Mouse (Mus musculus) heart, adult 2 months (tissue): Measurements from ENCODE around the gene Togaram2.

Experiments
- EP300 ChIP-seq: fragments of 200-500 bp; IDR thresholded peaks from 2 replicates; pipeline ENCODE4 v1.6.1; 2011; ENCODE audit warnings: low read depth, low read length, control low read depth; ENCODE audit not compliant: insufficient read depth
- POLR2A ChIP-seq: fragments of 200-500 bp; IDR thresholded peaks from 2 replicates; pipeline ENCODE4 v1.6.1; 2011; ENCODE audit warnings: mild to moderate bottlenecking, low read depth, low read length, control low read depth; ENCODE audit not compliant: insufficient read depth

DNA sequence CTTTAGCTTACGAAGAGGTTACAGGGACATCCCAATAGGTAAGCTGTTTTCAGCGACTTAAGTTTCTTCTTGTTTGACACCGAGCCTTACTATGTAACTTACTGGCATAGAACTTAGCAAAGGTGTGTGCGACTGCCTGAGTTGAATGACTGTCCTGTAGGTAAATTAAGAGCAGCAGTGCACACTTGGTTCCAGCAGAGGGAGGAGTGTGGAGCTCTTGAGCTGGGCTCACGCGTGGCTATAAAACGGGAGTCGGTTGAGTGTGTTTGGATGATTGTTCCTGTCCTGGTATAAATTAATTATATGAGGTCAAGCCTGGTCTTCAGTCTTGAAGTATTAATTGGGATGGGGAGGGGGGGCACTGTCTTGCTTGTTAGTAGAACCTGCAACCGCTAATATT lies 23.1 kb upstream of the Togaram2 start:
- no peak for TF ChIP-seq EP300
- TF ChIP-seq POLR2A = no peak
